Mouse (Mus musculus) embryonic fibroblast, embryonic 13.5 days (primary cell): Measurements from ENCODE around the gene Marveld2. TPM values are rescaled to one million over a fixed set of nuclear protein-coding genes. Genes with fewer than 3 reads are reported as not detected.
A peak's percentile ranks its signal among the peaks of the same experiment; 100 is the strongest.

Source experiments
- H3K27ac ChIP-seq: 2 replicates; pipeline ENCODE4 v1.5.1; 2012; ENCODE audit warnings: low read length, control low read depth, inconsistent platforms; ENCODE audit not compliant: insufficient read depth
- H3K4me1 ChIP-seq: 2 replicates; pipeline ENCODE4 v1.6.1; 2011; ENCODE audit warnings: low read length; ENCODE audit not compliant: control insufficient read depth, insufficient read depth
- H3K4me3 ChIP-seq: 2 replicates; pipeline ENCODE4 v1.5.1; 2011; ENCODE audit warnings: mild to moderate bottlenecking, control low read depth, low read length; ENCODE audit not compliant: insufficient read depth
- CTCF ChIP-seq: IDR thresholded peaks from 2 replicates; pipeline ENCODE4 v1.5.1; 2011; ENCODE audit warnings: mild to moderate bottlenecking, control low read depth, low read length, moderate library complexity, borderline replicate concordance; ENCODE audit not compliant: insufficient read depth
- POLR2A ChIP-seq: IDR thresholded peaks from 2 replicates; pipeline ENCODE4 v1.6.1; 2011; ENCODE audit warnings: low read depth, mild to moderate bottlenecking, control low read depth, low read length, moderate library complexity
- polyA plus RNA-seq: library from polyadenylated mRNA; stranded (reverse); fragments of >200 nt; gene quantifications from 2 replicates; pipeline ENCODE4 v1.2.4, GENCODE M21; 2011; ENCODE audit warnings: low read depth; ENCODE audit not compliant: missing spikeins, insufficient read length

The Marveld2 gene
- polyA plus RNA-seq, result 0.17 TPM in 1 of 2 replicates, not detected in the other

DNA sequence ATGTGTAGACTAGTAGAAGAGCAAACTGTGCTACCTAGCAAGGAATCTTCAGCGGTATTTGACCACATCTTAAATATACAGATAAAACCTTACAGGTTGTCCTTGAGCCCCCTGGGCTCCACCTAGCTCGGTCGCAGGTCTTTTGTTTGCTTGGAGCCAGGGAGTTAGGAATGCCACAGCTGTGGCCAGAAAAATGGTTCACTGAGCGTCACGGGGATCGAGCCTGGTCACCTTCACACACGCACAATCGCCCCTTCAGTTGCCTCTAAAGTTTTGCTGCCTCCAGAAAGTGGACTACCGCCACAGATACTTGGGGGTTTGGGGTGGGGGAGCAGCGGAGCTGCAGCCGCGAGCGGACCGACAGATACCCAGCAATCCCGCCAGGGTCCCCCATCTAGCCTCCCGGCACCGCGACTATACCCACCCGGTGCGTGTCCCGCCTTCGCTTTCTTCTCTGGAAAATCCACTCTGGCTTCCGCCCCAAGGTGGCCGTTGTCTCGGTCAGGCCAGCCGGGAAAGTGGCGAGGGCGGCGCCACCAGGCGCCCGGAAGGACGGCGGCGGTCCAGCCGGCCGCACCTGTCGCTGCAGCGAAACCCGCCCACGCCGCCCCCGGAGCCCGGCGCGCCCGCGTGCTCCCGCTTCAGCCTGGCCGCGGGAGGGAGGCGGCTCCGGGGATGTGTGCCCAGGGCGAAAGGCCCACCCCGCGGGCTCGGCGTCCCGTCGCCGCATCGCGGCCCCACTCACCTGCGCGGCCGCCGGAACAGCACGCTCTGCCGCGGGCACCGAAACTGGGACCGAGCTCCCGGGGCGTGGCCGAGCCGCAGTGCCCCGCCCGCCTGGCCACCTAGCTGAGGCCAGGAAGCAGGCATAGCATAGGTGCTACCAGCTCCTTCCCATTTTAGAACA is at the start of gene Marveld2:
TSS of gene Marveld2 (minus strand) at position 791 of the 907 bp plus-strand sequence.
- Histone ChIP-seq H3K4me3 (no peak within 1 kb of the TSS), H3K4me1 (no peaks in the 10 kb centered on the region), H3K27ac (no peak within 1 kb of the TSS)
- no peak for TF ChIP-seq CTCF
- no peak for TF ChIP-seq POLR2A

DNA sequence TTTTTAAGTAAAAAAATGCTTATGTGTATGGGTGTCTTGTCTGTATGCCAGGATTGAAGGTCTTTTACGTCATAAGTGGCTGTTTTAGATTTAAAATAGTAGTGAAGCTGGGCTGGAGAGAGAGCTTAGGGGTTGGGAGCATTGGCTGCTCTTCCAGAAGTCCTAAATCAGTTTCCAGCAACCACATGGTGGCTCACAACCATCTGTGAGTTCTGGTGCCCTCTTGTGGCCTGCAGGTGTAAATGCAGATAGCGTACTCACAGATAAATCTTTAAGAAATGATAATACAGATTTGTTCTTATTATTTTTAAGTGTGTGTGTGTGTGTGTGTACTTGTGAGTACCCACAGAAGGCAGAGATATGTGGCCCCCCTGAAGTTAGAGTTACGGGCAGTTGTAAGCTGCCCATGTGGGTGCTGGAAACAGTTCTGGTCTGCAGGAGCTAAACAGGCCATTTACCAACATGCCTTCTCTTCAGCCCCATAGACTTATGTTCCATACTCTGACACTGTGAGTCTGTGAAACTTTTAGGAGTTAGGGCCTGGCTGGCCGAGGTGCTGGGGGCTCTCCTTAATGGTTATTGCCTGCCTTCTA is 43.2 kb upstream of the Marveld2 start:
- Histone ChIP-seq H3K4me3 (no peak overlapping the region), H3K27ac (no peak overlapping the region), H3K4me1 (no peaks in the 10 kb centered on the region)
- TF ChIP-seq POLR2A, result no peak
- TF ChIP-seq CTCF, result peak; percentile 67; the same call in 1 of the 2 replicates

DNA sequence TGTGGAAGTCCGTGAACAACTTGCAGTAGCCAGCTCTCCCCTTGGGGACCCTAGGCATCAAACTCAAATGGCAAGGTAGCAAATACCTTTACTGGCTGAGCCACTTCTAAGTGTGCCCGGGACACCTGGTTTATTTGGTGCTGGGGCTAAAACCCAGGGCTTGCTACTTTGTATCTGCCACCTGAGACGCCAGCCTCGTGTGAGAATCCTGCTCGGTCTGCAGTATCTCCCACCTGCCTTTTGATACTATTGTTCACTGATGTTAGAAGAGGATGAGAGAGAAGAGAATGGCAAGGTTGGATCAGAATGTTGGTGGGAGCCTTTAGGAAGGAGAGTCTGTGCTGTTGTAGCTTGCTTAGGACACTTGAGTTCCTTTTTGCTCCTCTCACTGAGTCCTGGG is 41.3 kb upstream of the Marveld2 start:
- no peak overlapping the region for H3K27ac ChIP-seq
- no peaks in the 10 kb centered on the region for H3K4me1 ChIP-seq
- TF ChIP-seq POLR2A, result no peak
- no peak for TF ChIP-seq CTCF
- H3K4me3 ChIP-seq, result no peak overlapping the region

DNA sequence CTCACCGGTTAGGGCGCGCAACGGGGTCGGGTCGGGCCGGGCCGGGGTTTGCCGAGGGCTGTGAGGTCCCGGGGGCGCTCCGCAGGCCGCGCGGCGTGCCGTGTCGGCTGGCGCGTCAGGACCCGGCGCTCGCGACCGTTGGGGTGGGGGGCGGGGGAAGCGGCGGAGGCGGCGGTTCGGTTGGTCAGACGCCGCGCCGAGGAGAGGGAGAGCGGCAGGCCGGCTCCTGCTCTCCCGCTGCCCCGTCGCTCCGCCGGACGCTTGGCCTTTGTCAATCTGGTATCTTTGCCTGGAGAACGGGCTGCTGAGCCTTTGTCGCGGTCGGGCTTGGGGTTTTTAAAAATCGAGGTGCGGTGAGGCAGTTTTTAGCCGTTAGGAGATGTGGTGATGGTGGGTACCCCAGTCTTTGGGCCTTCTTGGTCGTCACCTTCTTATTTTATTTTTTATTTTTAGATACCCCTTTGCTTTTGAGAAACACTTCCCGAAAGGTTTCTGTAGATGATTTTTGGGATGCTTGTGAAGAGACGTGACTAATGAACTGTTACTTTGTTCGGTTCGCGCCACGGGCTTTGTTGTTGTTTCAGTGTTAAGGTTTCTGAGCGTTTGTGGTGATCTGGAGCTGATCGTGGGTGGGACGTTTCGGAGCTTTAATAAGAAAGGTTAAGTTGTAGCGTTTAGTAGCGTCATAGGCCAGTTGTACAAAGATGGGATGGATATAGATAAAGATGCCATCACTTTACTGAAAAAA is 34.8 kb upstream of the Marveld2 start, which contains the start of gene Taf9:
TSS of gene Taf9 (plus strand) at position 141 of the 748 bp plus-strand sequence.
- H3K4me1 ChIP-seq, result no peaks in the 10 kb centered on the region
- peak within 1 kb of the TSS; percentile 89 for H3K27ac ChIP-seq
- TF ChIP-seq CTCF (no peak), POLR2A (no peak)

GRCm38 (mm10) chr13:100650550-100651438 is 34.0 kb upstream of the Marveld2 start, which contains the start of the genes Ak6 and Rad17:
Ak6 (plus strand) TSS chr13:100650979.
Rad17 (minus strand) TSS chr13:100651051.
- H3K27ac ChIP-seq, result peak within 1 kb of the TSS; percentile 89
- H3K4me3 ChIP-seq, result peak within 1 kb of the TSS; percentile 97
- H3K4me1 ChIP-seq, result no peaks in the 10 kb centered on the region
- peak; percentile 64 for TF ChIP-seq POLR2A
- TF ChIP-seq CTCF, result no peak

More for the DNA sequence above, 34.8 kb upstream of the Marveld2 start, which contains the start of gene Taf9:
- peak within 1 kb of the TSS; percentile 97 for H3K4me3 ChIP-seq

- Histone ChIP-seq H3K4me3 (no peak overlapping the region), H3K27ac (no peak overlapping the region), H3K4me1 (no peaks in the 10 kb centered on the region)
- no peak for TF ChIP-seq CTCF
- TF ChIP-seq POLR2A, result no peak
Observed at GRCm38 (mm10) chr13:100648223-100648622, 31.5 kb upstream of the Marveld2 start.

DNA sequence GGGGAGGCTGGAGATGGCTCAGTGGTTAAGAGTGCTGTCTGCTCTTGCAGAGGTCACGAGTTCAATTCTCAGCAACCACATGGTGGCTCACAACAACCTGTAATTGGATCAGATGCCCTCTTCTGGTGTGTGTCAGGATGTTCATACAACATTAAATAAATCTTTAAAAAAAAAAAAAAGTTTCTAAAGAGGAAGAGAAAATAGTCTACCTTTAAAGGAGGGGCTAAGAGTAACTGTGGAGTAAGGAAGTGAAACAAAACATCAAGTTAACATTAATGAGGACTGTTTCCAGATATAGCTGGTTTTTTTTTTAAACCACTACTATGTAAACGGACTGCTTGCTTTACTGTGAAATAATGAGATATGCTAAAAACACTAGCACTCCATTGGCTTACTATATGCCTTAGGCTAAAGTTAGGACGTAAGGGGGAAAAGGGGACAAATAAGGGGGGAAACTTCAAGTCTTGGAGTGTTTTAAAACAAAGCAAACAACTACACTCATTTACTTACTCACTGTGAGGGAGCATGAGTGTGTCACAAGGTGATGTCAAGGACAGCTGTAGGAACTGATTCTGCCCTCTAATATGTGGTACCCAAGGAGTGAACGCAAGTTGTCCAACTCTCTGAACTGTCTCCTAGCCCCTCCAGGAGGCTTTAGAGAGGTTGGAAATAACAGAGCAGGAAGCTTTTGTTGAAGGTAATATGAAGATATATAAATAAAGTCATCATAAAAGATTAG is 25.9 kb upstream of the Marveld2 start:
- TF ChIP-seq CTCF, result no peak
- no peak for TF ChIP-seq POLR2A
- Histone ChIP-seq H3K27ac (no peak overlapping the region), H3K4me3 (no peak overlapping the region), H3K4me1 (no peaks in the 10 kb centered on the region)

GRCm38 (mm10) chr13:100634106-100634691 is 17.4 kb upstream of the Marveld2 start:
- no peak for TF ChIP-seq CTCF
- no peak for TF ChIP-seq POLR2A
- Histone ChIP-seq H3K27ac (no peak overlapping the region), H3K4me1 (no peaks in the 10 kb centered on the region), H3K4me3 (no peak overlapping the region)
